Mouse (Mus musculus): ENCODE data around the gene Gm6793.

Gene Gm6793

DNA sequence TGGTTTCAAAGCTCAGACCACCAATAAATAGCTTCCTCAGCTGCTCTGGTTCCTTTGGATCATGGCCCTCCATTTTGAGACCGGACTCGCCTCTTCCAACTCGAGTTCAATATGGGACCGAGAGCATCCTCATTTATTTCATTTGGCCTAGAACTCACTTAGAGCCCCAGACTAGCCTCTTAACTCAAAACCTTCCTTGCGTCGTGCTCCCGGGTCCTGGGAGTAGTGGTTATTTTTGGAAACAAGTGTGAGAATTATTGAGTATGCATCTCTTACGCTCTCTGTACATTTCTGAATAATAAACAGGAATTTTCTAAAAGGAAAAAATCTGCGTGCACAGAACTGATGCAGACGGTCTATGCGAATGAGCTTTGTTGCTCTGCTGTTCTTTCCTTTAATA, at the start of gene Gm6793:
Gm6793 (minus strand) TSS at position 101 of the 400 bp plus-strand sequence.
- DNase-seq (ENCODE audit: low spot score), result no peak

DNA sequence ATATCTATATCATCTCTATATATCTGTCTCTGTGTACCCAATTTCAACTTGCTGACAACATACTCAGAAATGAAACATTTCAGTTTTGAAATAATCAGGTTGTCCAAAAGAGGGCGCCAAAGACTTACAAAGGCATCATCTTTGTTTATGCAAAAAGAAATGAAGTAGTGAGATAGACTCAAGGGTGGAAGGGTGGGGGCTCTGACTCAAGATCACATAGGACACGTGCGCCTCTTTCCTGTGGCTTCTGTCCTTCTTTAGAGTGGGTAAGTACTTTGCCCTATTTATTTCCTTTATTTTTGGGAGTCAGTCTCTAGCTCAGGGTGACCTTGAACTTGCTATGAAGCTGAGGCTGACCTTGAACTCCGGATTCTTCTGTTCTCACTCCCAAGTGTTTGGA, 46.5 kb upstream of the Gm6793 start:
- peak; percentile 7 for DNase-seq (ENCODE audit: low spot score)

DNA sequence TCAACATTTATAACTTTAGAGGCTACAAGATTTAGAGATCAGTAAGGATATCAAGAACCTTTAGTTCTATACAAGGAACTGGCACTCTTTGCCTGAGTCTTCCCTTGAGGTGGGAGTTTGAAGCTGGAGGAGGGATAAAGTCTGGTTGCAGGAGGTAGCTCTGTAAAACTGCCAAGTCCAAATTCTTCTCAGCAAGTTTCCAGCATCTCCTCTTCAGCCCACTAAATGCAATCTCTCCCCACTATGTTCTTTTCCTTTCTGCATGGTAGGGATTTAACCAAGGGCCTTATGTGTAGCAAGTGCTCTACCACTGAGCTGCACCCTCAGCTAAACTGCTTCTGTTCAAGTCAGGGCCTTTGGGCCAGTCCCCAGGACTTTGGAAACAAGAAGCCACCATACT, 39.6 kb upstream of the Gm6793 start:
- DNase-seq (ENCODE audit: low spot score), result no peak

DNA sequence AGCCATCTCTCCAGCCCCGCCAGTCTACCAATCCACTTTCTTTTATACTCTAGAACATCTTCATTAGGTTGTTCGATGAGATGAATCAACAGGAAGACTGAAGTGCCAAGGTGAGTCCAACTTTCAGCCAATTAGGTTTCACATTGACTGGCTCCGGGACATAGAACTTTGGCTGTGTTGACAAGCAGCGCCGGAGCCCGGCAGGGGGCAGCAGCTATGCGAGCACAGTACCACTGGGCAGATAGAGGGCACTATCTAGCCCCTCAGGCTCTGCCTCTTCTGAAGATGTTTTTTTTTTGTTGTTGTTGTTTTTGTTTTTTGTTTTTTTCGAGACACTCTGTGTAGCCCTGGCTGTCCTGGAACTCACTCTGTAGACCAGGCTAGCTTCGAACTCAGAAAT, 36.7 kb upstream of the Gm6793 start:
- no peak for DNase-seq (ENCODE audit: low spot score)

DNA sequence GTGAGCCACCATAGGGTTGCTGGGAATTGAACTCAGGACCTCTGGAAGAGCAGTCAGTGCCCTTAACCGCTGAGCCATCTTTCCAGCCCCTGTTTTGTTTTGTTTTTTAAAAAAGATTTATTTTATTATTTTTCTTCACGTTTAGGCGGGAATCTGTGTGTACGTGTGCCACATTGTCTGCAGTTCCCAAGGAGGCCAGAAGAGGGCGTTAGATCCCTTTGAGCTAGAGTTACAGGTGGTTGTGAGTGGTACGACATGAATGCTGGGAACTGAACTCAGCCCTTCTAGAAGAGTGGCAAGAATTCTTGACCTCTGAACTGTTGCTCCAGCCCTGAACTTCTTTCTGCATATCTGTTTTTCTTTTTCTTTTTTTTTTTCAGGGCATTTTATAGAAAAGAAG, 35.1 kb upstream of the Gm6793 start:
- DNase-seq (ENCODE audit: low spot score), result no peak

DNA sequence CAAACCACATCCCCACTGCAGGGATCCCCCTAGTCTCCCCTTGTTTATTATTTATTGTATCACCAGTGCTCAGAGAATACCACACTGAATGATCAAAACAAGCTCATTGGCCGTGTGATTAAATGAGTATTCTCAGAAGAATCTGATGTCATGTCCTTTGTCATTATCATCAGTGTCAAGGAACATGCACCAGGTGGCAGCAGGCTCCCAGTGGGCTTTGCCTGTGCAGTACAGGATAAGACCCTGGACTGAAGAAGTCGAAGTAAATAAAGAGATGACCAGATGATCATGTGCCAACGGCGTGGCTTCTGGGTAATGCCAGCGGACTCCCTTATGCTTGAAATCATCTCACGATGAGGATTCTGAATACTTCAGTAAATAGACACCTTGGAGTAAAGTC, 33.5 kb upstream of the Gm6793 start:
- no peak for DNase-seq (ENCODE audit: low spot score)

DNA sequence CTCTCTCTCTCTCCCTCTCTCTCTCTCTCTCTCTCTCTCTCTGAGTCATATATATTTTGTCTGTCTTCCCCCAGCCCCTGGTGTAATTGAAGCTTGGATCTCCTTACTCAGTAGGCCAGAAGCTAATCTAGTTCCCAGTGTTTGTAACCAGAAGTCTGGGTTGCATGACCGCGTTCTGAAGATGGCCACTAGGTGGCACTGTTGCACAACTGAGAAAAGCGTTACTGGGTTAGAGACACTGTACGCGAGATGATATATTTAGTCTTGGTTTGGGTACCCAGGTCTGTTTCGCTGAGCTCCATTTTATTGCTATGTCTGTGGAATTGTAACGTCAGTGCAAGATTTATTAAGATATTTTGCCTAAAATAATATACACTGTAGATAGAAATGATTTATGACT, 31.1 kb upstream of the Gm6793 start:
- peak; percentile 78 for DNase-seq (ENCODE audit: low spot score)

DNA sequence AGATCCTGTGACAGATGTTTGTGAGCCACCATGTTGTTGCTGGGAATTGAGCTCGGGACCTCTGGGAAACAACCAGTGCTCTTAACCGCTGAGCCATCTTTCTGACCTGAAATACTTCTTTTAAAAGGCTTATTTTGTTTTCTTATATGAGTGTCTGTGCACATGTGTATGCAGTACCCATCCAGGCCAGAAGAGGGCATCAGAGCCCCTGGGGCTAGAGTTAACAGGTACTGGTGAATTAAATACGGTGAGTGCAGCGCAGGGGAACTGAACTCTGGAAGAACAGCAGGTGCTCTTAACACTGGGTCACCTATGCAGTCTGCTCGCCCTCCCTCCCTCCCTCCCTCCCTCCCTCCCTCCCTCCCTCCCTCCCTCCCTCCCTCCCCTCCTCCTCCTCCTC, 30.3 kb upstream of the Gm6793 start:
- no peak for DNase-seq (ENCODE audit: low spot score)

DNA sequence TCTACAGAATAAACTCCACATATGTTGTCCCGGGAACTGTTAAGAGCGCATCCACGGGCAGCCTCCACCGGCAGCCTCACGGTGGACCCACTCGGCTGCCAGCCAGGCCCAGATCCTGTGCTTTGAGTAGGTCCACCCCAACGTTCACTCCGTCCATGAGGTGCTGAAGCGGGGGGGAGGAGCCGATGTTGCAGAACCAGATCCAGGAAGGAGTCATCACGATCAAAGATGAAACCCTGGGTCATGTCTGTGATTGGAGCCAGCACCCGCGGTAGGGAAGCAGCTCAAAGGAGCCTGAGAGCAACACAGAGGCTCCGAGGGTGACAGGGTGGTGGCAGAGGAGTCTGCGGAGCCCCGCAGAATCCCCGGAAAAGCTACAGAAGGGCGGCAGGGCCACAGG, 22.7 kb upstream of the Gm6793 start:
- no peak for DNase-seq (ENCODE audit: low spot score)

DNA sequence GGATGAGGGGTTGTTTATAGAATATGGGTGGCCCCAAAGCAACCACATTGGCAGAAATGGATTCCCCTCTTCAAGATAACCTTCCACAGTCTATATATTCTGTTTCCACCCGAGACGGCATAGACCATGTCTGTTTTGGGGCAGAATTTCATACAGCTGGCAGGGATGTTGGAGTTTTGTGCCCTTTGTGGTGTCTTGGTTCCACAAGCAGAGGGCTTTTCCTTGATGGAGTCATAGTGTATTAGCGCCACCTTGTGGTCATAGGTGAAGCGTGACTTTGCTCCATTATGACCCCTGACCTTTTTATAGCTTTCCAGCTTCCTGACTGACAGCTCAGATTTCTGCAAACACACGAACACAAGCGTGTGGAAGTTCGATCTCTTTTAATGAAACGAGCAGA, 19.8 kb upstream of the Gm6793 start:
- peak; percentile 7 for DNase-seq (ENCODE audit: low spot score)

DNA sequence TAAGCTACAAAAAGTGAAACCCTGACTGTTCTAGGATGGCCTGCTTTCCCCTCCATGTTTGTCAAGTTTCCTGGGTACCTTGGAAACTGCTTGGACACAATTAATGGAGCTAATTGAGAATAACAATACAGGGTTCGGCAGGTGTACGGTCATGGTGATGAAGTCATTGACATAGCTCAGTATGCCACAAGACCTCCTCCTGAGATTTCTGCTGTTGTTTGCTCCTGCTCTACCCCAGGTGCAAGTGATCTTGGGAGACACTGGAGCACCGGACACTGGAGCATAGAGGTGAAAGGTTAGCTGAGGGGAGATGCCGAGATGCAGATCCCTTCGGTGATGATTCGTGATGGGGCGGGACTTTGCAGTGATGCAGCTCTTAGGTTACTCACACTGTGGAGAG, 18.2 kb upstream of the Gm6793 start:
- no peak for DNase-seq (ENCODE audit: low spot score)

DNA sequence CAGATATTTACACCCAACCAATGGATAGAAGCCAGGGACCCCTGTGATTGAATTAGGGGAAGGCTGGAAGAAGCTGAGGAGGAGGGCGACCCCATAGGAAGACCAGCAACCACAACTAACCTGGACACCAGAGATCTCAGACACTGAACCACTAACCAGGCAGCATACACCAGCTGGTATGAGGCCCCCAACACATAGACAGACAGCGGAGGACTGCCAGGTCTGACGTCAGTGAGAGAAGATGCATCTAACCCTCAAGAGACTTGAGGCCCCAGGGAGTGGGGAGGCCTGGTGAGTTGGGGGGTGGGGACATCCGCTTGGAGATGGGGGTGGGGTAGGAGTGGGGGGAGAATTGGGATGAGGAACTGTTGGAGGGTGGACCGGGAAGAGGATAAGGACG, 15.8 kb upstream of the Gm6793 start:
- no peak for DNase-seq (ENCODE audit: low spot score)

DNA sequence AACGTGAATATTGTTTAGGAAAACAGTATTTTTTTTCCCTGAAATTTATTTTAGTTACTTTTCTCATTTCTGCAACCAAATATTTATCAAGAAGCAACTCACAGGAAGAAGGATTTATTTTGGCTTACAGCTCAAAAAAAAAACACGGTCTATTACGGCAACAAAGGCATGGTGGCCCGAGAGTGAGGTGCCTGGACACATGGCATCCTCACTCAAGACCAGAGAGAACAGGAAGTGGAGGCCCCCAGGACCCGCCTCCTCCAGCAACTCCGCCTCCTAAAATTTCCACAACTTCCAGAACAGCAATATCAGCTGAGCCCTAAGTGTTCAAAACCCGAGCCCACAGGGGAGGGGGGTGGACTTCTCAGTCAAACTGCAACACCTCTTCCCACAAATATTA, 14.6 kb upstream of the Gm6793 start:
- DNase-seq (ENCODE audit: low spot score), result no peak

DNA sequence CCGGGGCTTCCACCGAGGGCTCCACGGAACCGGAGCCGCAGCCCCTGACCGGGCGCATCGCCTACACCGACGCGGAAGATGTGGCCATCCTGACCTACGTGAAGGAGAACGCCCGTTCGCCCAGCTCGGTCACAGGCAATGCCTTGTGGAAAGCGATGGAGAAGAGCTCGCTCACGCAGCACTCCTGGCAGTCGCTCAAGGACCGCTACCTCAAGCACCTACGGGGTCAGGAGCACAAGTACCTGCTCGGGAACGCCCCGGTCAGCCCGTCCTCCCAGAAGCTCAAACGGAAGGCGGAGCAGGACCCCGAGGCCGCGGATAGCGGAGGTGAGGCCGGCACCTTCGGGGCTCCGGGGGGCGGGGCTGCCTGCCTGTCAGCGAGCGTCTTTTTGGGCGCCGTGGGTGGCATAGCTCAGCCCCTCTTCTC, 3.0 kb downstream of the Gm6793 start:
- DNase-seq (ENCODE audit: low spot score), result peak; percentile 35

DNA sequence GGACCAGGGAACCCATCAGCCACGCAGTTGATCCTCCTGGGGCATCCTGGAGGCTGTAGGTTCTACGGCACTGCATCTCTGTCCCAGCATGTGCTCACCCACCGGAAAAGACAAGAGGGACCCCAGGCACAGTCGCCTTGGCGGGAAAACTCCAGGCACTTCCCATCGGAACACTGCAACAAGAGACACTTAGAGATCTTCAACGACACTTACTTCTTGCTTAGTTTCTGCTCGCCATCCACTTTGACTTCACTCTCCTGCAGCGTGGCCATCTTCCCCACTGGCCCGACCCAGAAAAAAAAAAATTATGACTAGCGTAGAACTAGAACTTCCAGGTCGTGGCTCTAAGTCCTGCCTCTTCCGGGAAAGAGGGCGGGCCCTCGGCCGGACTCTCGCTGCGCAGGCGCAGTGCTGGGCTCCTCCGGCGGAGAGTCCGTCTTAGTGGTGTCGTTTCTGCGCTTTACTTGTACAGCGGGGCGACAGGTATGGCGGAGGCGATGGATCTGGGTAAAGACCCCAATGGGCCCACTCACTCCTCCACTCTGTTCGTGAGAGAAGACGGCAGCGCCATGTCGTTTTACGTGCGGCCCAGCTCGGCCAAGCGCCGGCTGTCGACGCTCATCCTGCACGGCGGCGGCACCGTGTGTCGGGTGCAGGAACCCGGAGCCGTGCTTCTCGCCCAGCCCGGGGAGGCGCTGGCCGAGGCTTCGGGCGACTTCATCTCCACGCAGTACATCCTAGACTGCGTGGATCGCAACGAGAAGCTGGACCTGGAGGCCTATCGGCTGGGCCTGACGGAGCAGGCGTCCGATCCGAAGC, 3.6 kb downstream of the Gm6793 start, which contains the start of the genes Kars and Terf2ip:
Kars (minus strand) TSS at position 327 of the 819 bp plus-strand sequence.
Terf2ip (plus strand) TSS at position 402 of the 819 bp plus-strand sequence.
- peak; percentile 90 for DNase-seq (ENCODE audit: low spot score)

DNA sequence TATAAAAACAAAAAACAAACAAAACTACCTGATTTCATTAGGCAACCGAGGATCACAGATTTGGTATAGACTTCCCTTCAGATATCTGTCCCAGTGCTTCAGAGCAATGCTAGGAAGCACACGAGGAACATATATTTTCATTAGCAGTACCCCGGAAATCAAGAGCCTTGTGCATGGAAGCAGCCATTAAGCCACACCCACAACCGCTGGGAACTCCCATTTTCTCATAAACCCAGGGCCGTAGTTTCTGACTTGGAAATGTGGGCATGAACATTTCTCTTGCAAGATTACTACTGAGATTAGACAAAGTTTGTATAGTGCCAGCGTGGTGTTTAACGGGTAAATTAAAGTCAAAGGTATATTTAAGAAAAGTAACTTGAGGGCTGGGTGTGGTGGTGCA, 5.3 kb downstream of the Gm6793 start:
- no peak for DNase-seq (ENCODE audit: low spot score)

DNA sequence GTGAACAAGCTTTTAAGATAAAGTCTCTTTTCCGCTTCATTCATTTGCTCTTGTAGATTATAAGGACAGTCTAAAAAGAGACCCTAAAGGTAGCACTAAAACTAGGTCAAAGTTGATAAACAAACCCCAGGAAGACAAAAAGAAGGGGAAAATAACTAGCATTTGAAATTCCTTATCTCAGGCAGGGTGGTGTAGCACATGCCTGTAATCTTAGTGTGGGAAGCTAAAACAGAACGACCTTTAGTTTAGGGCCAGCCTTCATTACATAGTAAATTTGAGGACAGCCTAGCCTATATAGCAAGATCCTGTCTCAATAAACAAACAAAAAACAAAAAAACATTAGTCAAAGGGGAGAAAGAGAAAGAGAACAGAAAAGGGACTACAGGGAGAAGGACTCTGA, 7.2 kb downstream of the Gm6793 start:
- DNase-seq (ENCODE audit: low spot score), result no peak

DNA sequence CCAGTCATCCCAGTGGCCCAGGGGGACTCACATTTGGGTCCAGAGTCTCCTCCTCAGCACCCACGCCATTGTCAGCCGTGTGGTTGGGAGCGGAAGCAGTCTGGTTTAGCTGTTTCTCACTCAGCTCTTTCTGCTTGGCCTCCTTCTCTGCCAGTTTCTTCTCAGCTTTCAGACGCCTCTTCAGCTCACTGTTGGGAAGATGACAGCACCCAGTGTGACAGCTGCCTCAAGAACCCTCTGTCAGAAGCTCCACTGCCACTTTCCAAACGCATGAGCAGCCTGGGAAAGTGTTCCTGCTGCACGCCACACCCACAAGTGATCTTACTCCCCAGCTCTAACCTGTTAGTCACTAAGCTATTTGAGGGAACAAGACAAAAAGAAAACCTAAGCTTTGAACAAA, 9.2 kb downstream of the Gm6793 start:
- DNase-seq (ENCODE audit: low spot score), result no peak

DNA sequence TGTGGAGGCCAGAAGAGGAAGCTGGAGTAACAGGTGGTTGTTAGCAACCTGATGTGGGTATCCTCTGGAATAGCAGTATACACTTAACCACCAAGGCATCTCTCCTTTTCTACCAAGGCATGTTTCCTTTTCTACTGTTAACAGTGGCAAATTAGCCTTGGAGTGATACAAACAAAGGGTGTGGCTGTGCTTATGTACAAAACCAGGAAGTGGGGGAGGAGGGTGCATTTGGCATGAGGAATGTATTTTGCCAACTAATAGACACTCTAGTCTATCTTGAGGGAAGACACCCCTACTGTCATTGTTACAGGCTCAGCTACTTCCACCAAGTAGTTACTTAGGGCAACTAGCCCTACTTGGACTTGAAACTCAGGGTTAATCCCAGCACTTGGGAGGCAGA, 10.1 kb downstream of the Gm6793 start:
- no peak for DNase-seq (ENCODE audit: low spot score)

DNA sequence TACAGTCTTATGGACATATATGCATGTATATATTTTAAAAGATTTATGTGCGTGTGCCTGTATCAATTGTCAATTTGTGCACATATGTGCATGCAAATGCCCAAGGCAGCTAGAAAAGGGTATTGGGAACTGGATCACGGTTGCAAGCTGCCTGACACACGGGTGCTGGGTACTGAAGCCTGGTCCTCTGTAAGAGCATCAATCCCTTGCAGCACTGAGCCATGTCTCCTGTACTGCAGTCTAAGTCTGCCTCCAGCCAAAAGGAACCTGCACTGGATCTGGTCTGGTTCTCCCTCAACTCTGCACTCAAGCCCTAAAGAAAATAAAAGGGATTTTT, 22.2 kb downstream of the Gm6793 start:
- no peak for DNase-seq (ENCODE audit: low spot score)

DNA sequence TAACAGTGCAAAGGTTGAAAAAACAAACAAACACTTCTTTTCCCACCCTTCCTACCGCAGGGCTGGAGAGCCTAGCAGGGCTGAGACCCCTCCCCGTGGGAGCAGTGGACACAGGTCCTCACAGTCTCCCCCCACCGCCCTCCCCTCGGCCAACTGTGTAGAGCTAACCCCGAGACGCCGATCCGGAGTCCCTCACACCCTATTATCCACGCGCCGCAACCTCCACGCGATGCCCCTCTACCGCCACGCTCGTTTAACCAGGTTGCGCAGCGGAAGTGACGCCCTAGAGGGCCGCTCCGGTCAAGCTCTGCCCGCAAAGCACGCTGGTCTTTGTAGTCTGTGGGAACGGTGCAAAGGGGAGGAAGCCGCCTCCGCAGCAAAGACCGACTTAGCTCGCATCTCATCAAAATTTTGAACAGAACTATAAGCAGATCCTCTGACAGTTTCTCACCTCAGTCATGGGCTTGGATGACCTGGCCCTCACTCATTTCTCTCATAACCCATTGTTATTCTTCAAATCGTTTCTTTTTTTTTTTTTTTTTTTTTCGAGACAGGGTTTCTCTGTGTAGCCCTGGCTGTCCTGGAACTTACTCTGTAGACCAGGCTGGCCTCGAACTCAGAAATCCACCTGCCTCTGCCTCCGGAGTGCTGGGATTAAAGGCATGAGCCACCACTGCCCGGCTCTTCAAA, 22.7 kb downstream of the Gm6793 start, which contains the start of gene Adat1:
Adat1 (minus strand) TSS at position 290 of the 690 bp plus-strand sequence.
- peak; percentile 83 for DNase-seq (ENCODE audit: low spot score)

DNA sequence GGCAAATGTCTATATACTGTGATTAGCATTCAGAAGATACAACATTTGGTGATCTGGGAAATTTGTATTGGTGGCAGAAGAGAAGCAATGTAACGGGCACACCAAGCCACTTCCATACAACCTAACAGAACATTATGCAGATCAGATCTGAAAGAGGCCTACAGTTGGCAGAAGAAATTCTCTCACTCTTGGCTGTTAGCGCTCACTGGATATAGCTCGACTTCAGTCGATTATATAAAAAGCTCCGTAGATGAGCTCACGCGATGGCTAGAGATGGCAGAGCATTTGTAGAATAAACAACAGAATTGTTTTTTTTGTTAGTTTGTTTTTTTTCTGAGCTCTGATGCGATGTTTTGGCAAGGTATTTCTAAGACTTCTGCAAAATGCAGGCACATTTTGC, 23.6 kb downstream of the Gm6793 start:
- DNase-seq (ENCODE audit: low spot score), result no peak

DNA sequence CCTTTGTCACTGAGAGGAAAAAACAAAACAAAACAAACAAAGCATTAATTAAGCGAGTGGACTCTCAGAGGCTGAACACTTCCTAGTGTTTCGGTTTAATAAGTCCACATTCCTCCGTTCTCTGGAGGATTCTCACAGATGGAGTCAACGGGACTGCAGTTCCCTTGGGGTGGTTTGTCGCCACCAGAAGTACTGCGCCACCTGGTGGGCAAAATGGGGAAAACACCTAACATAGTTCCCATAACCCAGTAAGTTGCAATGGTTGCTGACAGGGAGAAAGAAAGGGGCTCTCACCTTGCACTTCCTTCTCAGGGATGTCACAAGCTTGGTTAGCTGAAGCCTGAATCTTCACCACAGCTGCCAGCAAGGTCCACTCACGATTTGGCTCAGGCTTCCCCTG, 24.9 kb downstream of the Gm6793 start:
- peak; percentile 82 for DNase-seq (ENCODE audit: low spot score)

DNA sequence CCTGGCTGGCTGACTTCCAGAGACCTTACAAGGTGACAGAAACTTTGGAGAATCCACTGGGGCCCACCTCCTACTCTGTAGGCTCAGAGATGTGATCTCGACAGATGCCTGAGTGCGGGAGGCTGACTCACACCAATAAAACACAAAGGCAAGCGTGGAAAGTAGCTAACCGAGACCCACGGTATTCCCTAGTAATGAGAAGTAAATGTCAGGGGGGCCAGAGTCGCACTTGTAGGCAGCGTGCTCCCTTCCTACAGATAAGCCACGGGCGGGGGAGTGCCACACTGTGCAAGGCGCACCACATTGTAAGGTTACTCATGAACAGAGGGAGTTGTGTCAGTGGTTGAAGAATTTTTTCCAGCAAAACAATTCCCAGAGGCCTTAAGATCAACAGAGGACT, 30.3 kb downstream of the Gm6793 start:
- no peak for DNase-seq (ENCODE audit: low spot score)

Measured in urinary bladder, postnatal 25 days (tissue).